Mouse (Mus musculus) MEL (cell line): Measurements from ENCODE around the gene Gm17359. TPM values are rescaled to one million over a fixed set of nuclear protein-coding genes. Genes with fewer than 3 reads are reported as not detected.

Experiments
- DNase-seq: peaks from one replicate; pipeline ENCODE4 v3.0.0; 2011; ENCODE audit warnings: low read depth, low spot score
- H3K27ac ChIP-seq: 2 replicates; pipeline ENCODE4 v1.5.1; 2012; ENCODE audit warnings: low read depth, mild to moderate bottlenecking, control low read depth, low read length, moderate library complexity; ENCODE audit not compliant: control insufficient read depth
- H3K27me3 ChIP-seq, 2 experiments: fragments of 150-350 bp in 1 of 2; sonication (generic) in 1 of 2; 2 replicates each; pipeline ENCODE4 v1.6.1; 2012; ENCODE audit warnings: low read length in 2 of 2, mild to moderate bottlenecking in 2 of 2, improper control_type of control experiment in 1 of 2, moderate library complexity in 1 of 2; ENCODE audit not compliant: insufficient read depth in 2 of 2, control insufficient read depth in 1 of 2
- H3K36me3 ChIP-seq, 2 experiments: 2 replicates each; pipeline ENCODE4 v1.6.1; 2012 to 2014; ENCODE audit warnings: low read length in 2 of 2, improper control_type of control experiment in 1 of 2, inconsistent platforms in 1 of 2, mild to moderate bottlenecking in 1 of 2; ENCODE audit not compliant: insufficient read depth in 2 of 2, control insufficient read depth in 1 of 2
- H3K4me1 ChIP-seq, 2 experiments: fragments of 150-350 bp in 1 of 2; sonication (generic) in 1 of 2; 2 replicates each; pipeline ENCODE4 v1.6.1; 2012; ENCODE audit warnings: low read length in 2 of 2, improper control_type of control experiment in 1 of 2, mild to moderate bottlenecking in 1 of 2; ENCODE audit not compliant: insufficient read depth in 2 of 2, control insufficient read depth in 1 of 2
- H3K4me3 ChIP-seq, 2 experiments: fragments of 150-350 bp in 1 of 2; sonication (generic) in 1 of 2; 2 replicates each; pipeline ENCODE4 v1.5.1; 2012; ENCODE audit warnings: low read depth in 2 of 2, low read length in 2 of 2, mild to moderate bottlenecking in 2 of 2, moderate library complexity in 2 of 2, control low read depth in 1 of 2, improper control_type of control experiment in 1 of 2; ENCODE audit not compliant: control insufficient read depth in 1 of 2, insufficient read depth in 1 of 2
- H3K79me2 ChIP-seq: 2 replicates; pipeline ENCODE4 v1.6.1; 2012; ENCODE audit warnings: mild to moderate bottlenecking, low read length, moderate library complexity; ENCODE audit not compliant: control insufficient read depth, poor library complexity, insufficient read depth
- H3K9ac ChIP-seq: 2 replicates; pipeline ENCODE4 v1.6.1; 2012; ENCODE audit warnings: low read depth, mild to moderate bottlenecking, control low read depth, low read length, moderate library complexity; ENCODE audit not compliant: control insufficient read depth, poor library complexity, severe bottlenecking
- H3K9me3 ChIP-seq: fragments of 150-350 bp; sonication (generic); replicated peaks from 2 replicates; pipeline ENCODE4 v1.6.1; 2012; ENCODE audit warnings: mild to moderate bottlenecking, low read length, improper control_type of control experiment, moderate library complexity; ENCODE audit not compliant: insufficient read depth
- BHLHE40 ChIP-seq: IDR thresholded peaks from 2 replicates; pipeline ENCODE4 v1.6.1; 2012; ENCODE audit warnings: low read depth, mild to moderate bottlenecking, inconsistent platforms, low read length, improper control_type of control experiment, borderline replicate concordance
- CHD1 ChIP-seq: IDR thresholded peaks from 2 replicates; pipeline ENCODE4 v1.6.1; 2012; ENCODE audit warnings: low read depth, mild to moderate bottlenecking, inconsistent platforms, low read length, improper control_type of control experiment
- ELF1 ChIP-seq: IDR thresholded peaks from 2 replicates; pipeline ENCODE4 v1.6.1; 2014; ENCODE audit warnings: low read depth, mild to moderate bottlenecking, inconsistent platforms, low read length, improper control_type of control experiment, moderate library complexity
- EP300 ChIP-seq, 2 experiments: IDR thresholded peaks; 2 replicates each; pipeline ENCODE4 v1.6.1; 2011; ENCODE audit warnings: improper control_type of control experiment in 2 of 2, low read length in 2 of 2, low read depth in 1 of 2, mild to moderate bottlenecking in 1 of 2
- GABPA ChIP-seq: IDR thresholded peaks from 2 replicates; pipeline ENCODE4 v1.6.1; 2012; ENCODE audit warnings: low read depth, mild to moderate bottlenecking, inconsistent platforms, low read length, improper control_type of control experiment, moderate library complexity
- HCFC1 ChIP-seq: IDR thresholded peaks from 2 replicates; pipeline ENCODE4 v1.6.1; 2012; ENCODE audit warnings: low read depth, mild to moderate bottlenecking, inconsistent platforms, low read length, improper control_type of control experiment, moderate library complexity
- MAFK ChIP-seq: IDR thresholded peaks from 2 replicates; pipeline ENCODE4 v1.6.1; 2011; ENCODE audit warnings: low read depth, mild to moderate bottlenecking, low read length, improper control_type of control experiment, borderline replicate concordance
- MXI1 ChIP-seq: IDR thresholded peaks from 2 replicates; pipeline ENCODE4 v1.6.1; 2011; ENCODE audit warnings: mild to moderate bottlenecking, low read depth, low read length, improper control_type of control experiment
- MYB ChIP-seq: IDR thresholded peaks from 2 replicates; pipeline ENCODE4 v1.6.1; 2011; ENCODE audit warnings: mild to moderate bottlenecking, low read depth, low read length, improper control_type of control experiment
- NELFE ChIP-seq: IDR thresholded peaks from 2 replicates; pipeline ENCODE4 v1.6.1; 2011; ENCODE audit warnings: low read depth, low read length, improper control_type of control experiment
- POLR2A ChIP-seq, 2 experiments: IDR thresholded peaks; 2 replicates each; pipeline ENCODE4 v1.6.1; 2011 to 2012; ENCODE audit warnings: low read length in 2 of 2, mild to moderate bottlenecking in 2 of 2, control low read depth in 1 of 2, improper control_type of control experiment in 1 of 2, low read depth in 1 of 2, moderate library complexity in 1 of 2; ENCODE audit not compliant: control insufficient read depth in 1 of 2, insufficient read depth in 1 of 2, poor library complexity in 1 of 2
- RCOR1 ChIP-seq: IDR thresholded peaks from 2 replicates; pipeline ENCODE4 v1.6.1; 2012; ENCODE audit warnings: low read depth, mild to moderate bottlenecking, inconsistent platforms, low read length, improper control_type of control experiment
- SIN3A ChIP-seq: IDR thresholded peaks from 2 replicates; pipeline ENCODE4 v1.6.1; 2012; ENCODE audit warnings: low read length, improper control_type of control experiment, inconsistent platforms
- TCF12 ChIP-seq: IDR thresholded peaks from 2 replicates; pipeline ENCODE4 v1.6.1; 2014; ENCODE audit warnings: low read depth, mild to moderate bottlenecking, inconsistent platforms, low read length, improper control_type of control experiment, moderate library complexity
- ZKSCAN1 ChIP-seq: IDR thresholded peaks from 2 replicates; pipeline ENCODE4 v1.6.1; 2012; ENCODE audit warnings: low read depth, mild to moderate bottlenecking, inconsistent platforms, low read length, improper control_type of control experiment, moderate library complexity
- ZMIZ1 ChIP-seq: IDR thresholded peaks from 2 replicates; pipeline ENCODE4 v1.6.1; 2012; ENCODE audit warnings: low read depth, mild to moderate bottlenecking, inconsistent platforms, low read length, improper control_type of control experiment, moderate library complexity
- polyA plus RNA-seq, 2 experiments: library from polyadenylated mRNA; stranded (reverse) in 1 of 2; unstranded in 1 of 2; fragments of >175 nt in 1 of 2; fragments of >200 nt in 1 of 2; gene quantifications; 2 replicates each; pipeline versions ENCODE4 v1.2.1 to v1.2.4; 2012; ENCODE audit warnings: low replicate concordance in 2 of 2, low read depth in 1 of 2; ENCODE audit not compliant: insufficient read length in 2 of 2, insufficient read depth in 1 of 2, missing spikeins in 1 of 2
- total RNA-seq: library from RNA; depleted of rRNA; stranded (reverse); fragments of 300-350 nt; gene quantifications from 2 replicates; pipeline ENCODE4 v1.2.3, GENCODE M21; 2012; rRNA removed

The Gm17359 gene
- total RNA-seq (not detected in 2 replicates), polyA plus RNA-seq (under 1 TPM in 1 of 2 experiments, not detected in 1; 0.15 TPM)

DNA sequence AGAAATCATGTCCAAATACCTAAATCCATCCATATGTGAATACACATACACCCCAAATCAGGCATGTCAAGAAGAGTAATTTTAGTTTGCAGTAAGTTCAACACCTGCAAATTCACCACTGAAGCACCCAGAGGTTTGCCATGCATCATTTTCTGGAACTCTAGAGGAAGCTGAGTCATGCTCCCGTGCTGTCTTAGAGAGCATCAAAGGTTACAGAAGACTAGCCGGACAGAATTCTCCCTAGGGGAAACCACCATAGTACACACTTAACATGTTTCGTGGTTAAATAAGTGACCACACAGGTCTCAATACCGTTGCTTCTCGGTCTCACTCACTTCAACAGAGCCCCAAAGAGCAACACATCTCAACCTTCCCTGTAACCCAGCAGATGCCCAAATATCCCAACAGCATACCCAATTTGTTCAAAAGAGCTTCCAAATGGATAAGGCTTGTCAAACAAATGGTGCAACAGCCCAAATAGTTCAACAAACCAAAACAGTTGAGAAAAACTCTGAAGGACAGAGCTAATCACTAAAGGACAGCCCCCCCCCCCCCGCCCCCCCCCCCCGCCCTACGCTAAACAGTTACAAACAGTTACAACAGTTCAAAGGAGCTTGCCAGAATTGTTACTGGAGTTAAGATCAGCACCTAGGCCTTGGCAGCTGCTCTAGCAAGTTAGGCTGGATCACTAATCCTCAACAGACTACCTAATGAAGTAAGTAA, at the start of gene Gm17359:
TSS of gene Gm17359 (plus strand) at position 618 of the 723 bp plus-strand sequence.
- TF ChIP-seq POLR2A (IDR thresholded peaks at IDR 0.05; ENCODE audit: control insufficient read depth in 1 of 2, insufficient read depth in 1 of 2, low read depth in 1 of 2, low read length in 2 of 2, poor library complexity in 1 of 2) (no peak), MYB (peak; percentile 40; the same call in 1 of the 2 replicates), MAFK (no peak)
- H3K9ac ChIP-seq = no peak within 1 kb of the TSS
- no peaks in the 10 kb centered on the region for H3K79me2 ChIP-seq
- no peaks in the 10 kb centered on the region for H3K27me3 ChIP-seq
- H3K4me3 ChIP-seq = no peak within 1 kb of the TSS
- no peaks in the 10 kb centered on the region for H3K9me3 ChIP-seq
- peaks cover 0 to 9% of the 10 kb centered on the region in 2 experiments; a peak in 3 of 4 replicates for H3K4me1 ChIP-seq
- DNase-seq = no peak
- H3K36me3 ChIP-seq = peaks cover 0 to 2% of the 10 kb centered on the region in 2 experiments; a peak in 2 of 4 replicates
- no peak within 1 kb of the TSS for H3K27ac ChIP-seq

- peak overlapping the region; percentile 2; the same call in 1 of the 2 replicates for H3K27ac ChIP-seq
- peak overlapping the region; percentile 86 to 92 for H3K4me3 ChIP-seq
- peak; percentile 92 for DNase-seq
- H3K36me3 ChIP-seq = peaks cover 0 to 30% of the 10 kb centered on the region in 2 experiments; a peak in 2 of 4 replicates
- TF ChIP-seq POLR2A (IDR thresholded peaks at IDR 0.05; ENCODE audit: control insufficient read depth in 1 of 2, insufficient read depth in 1 of 2, low read depth in 1 of 2, low read length in 2 of 2, poor library complexity in 1 of 2) (peak; percentile 50 to 58; a peak in 1 of 4 replicates), ELF1 (peak; percentile 61), RCOR1 (no peak), CHD1 (no peak), GABPA (no peak), BHLHE40 (no peak), ZKSCAN1 (no peak), EP300 (IDR thresholded peaks at IDR 0.05; ENCODE audit: low read depth in 1 of 2, low read length in 2 of 2) (no peak), TCF12 (peak; percentile 37; the same call in 1 of the 2 replicates), MXI1 (peak; percentile 75; the same call in 1 of the 2 replicates), ZMIZ1 (0 out of 2 replicates have a peak, but pooled peaks have one; percentile 45), HCFC1 (peak; percentile 72), MYB (no peak), NELFE (peak; percentile 58), SIN3A (peak; percentile 74)
- peaks cover 3 to 22% of the 10 kb centered on the region in 2 experiments for H3K4me1 ChIP-seq
- H3K9me3 ChIP-seq = no peaks in the 10 kb centered on the region
- peak overlapping the region; percentile 80 for H3K9ac ChIP-seq
- 0 out of 4 replicates have a peak, but pooled peaks cover 0 to 3% of the 10 kb centered on the region in 2 experiments for H3K27me3 ChIP-seq
- peaks cover 13% of the 10 kb centered on the region for H3K79me2 ChIP-seq
These were observed 49.3 kb upstream of the Gm17359 start for GRCm38 (mm10) chr3:79287108-79287576.
